Mouse (Mus musculus) heart, postnatal 14 days (tissue): ENCODE results near the gene Tgfbr3. TPM values are rescaled to one million over a fixed set of nuclear protein-coding genes. Genes with fewer than 3 reads are reported as not detected.

Experiments
- DNase-seq, 2 experiments: peaks; one replicate each; pipeline ENCODE4 v3.0.0; 2021 to 2022
- intact Hi-C: fragments of 180-260 bp; cut with DNase I; formaldehyde crosslinking; loops from one replicate; pipeline ENCODE4 v1.15.1; 2025
- total RNA-seq, 2 experiments: library from RNA; stranded (reverse); gene quantifications; 2 replicates each; pipeline ENCODE4 v1.2.3; 2021

Tgfbr3 gene
- total RNA-seq, 2 experiments from 2014 or later, result 47.3 to 59.0 TPM

DNA sequence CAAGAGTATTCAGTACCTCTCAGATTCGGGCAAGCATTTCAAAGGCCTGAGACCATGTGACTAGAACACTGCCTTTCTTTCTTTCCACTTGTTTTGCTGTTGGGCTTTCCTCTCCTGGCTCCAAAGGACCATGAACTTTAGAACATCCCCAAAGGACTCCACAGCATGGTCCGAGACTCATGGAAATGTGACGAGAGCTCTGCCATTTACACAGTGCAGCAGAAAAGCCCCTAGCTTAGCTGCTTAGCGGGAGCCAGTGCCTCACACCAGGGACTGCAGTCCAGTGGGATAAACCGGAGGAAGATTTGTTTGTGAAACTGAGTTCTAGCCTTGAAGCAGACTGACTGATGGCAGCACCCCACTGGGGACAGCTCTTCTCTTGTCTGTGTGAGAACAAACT, 224.5 kb downstream of the Tgfbr3 start:
- intact Hi-C loops, result no loop called here
- DNase-seq, result no peak

DNA sequence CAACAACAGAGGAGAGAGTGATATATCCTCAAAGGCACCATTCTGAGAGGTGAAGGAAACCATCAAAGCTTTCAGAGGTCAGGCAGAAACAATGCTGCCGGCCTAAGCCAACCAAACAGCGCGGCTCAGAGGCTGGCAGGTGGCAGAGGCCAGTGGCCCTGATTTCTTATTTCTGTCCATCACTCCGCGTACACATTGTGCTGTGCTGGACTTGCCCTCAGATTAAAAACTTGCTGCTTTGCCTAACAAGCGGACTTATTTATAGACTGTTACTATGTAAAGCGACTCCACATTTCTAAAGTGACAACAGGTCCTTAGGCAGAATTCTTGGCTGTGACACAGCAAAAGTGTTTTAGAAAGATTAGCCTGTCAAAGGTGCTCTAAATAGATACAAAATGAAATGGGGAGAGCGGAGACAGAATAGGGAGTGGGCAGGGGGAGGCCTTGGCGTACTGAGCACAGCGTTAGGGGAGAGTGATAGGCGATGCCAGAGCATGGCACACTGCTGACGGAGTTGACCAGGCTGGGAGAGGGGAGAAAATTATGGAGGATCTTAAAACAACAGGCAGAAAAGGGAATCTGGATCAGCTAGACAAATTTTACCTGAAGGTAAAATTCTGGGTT, 227.1 kb downstream of the Tgfbr3 start:
- intact Hi-C loops, result no loop called here
- peak; percentile 36 to 51 for DNase-seq

DNA sequence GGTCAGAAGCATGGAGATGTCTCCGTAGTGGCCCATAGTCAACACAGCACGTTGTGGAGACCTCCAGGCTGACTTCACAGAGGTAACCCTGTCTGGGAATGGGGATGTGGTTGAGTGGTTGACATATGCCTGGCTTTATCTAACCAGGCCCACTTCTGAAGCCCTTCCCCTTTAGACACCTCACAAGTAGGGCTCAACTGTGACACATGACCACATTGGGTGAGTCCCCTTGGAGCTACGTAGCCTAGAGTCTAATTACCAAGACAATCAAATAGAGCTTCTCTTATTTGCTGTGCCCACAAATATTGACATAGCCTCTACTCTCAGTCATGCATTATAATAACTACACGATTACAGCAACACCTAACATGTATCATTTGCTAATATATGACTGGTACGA, 229.9 kb downstream of the Tgfbr3 start:
- intact Hi-C loops, result no loop called here

DNA sequence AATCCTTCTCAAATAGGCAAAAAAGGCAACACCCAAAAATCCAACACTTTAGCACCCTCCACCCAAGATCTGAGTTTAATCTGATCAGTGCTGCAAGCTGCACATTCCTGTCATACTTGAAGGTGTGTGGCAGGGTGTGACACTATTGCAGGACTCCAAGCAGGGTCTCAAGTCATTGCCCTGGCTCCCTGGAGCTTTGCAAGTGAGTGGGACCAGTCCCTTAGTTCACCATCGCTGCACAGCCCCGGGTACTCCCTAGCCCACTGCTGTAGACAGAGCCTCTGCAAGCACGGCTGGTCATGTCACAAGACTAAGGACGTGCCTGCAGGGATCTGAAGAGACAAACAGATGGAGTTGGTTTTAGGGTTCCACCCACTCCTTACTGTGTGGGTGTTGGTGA, 230.8 kb downstream of the Tgfbr3 start:
- DNase-seq, result no peak
- intact Hi-C loops, result no loop called here

More for the DNA sequence above, 229.9 kb downstream of the Tgfbr3 start:
- DNase-seq, result no peak

Other genes starting within 250 kb of the Tgfbr3 start
- under 1 TPM; 0.63 to 0.98 TPM for gene Brdt, start 41.5 kb upstream of the Tgfbr3 start, total RNA-seq
- under 1 TPM; 0.29 to 0.31 TPM for gene Ephx4, start 113.1 kb upstream of the Tgfbr3 start, total RNA-seq
- gene Lpcat2b, start 141.9 kb upstream of the Tgfbr3 start, total RNA-seq, result not detected
- gene Btbd8, start 148.4 kb upstream of the Tgfbr3 start, total RNA-seq, result 1 to 10 TPM; 4.4 to 4.5 TPM
- gene Gm42669, start 218.0 kb upstream of the Tgfbr3 start, total RNA-seq, result under 1 TPM; 0.07 to 0.12 TPM
- not detected for gene 1700028K03Rik, start 245.1 kb upstream of the Tgfbr3 start, total RNA-seq